Mouse (Mus musculus) midbrain, embryonic 16.5 days (tissue): ENCODE data around the gene Prr5. TPM values are rescaled to one million over a fixed set of nuclear protein-coding genes. Genes with fewer than 3 reads are reported as not detected.
"Not testable (repeated sequence)": the region's sequence is repeated elsewhere in the genome, so short reads cannot be mapped to it uniquely, and the experiment has no call there.

ENCODE experiments used
- ATAC-seq: fragments of 200-750 bp; cut with Nextera tagmentation; 2 replicates; pipeline ENCODE4 v1.8.0; 2017; ENCODE audit warnings: moderate TSS enrichment
- H3K27ac ChIP-seq: fragments of 300-500 bp; sonication (generic); 2 replicates; pipeline ENCODE4 v1.5.1; 2014; ENCODE audit warnings: mild to moderate bottlenecking, low read length, mixed read lengths
- H3K27me3 ChIP-seq: fragments of 300-500 bp; sonication (generic); 2 replicates; pipeline ENCODE4 v1.6.1; 2014; ENCODE audit warnings: low read depth, low read length, mixed read lengths; ENCODE audit not compliant: control insufficient read depth, insufficient read depth
- H3K36me3 ChIP-seq: fragments of 300-500 bp; sonication (generic); 2 replicates; pipeline ENCODE4 v1.6.1; 2014; ENCODE audit warnings: mild to moderate bottlenecking, low read length, moderate library complexity, mixed read lengths; ENCODE audit not compliant: control insufficient read depth, insufficient read depth
- H3K4me1 ChIP-seq: fragments of 300-500 bp; sonication (generic); 2 replicates; pipeline ENCODE4 v1.6.1; 2014; ENCODE audit warnings: mild to moderate bottlenecking, low read length, mixed read lengths; ENCODE audit not compliant: control insufficient read depth, insufficient read depth
- H3K4me2 ChIP-seq: fragments of 300-500 bp; sonication (generic); 2 replicates; pipeline ENCODE4 v1.6.1; 2014; ENCODE audit warnings: mild to moderate bottlenecking, low read length, mixed read lengths
- H3K4me3 ChIP-seq: fragments of 300-500 bp; sonication (generic); 2 replicates; pipeline ENCODE4 v1.5.1; 2014; ENCODE audit warnings: low read depth, mild to moderate bottlenecking, low read length, moderate library complexity, mixed read lengths
- H3K9ac ChIP-seq: fragments of 300-500 bp; sonication (generic); 2 replicates; pipeline ENCODE4 v1.6.1; 2014; ENCODE audit warnings: low read depth, low read length, mixed read lengths
- H3K9me3 ChIP-seq: fragments of 300-500 bp; sonication (generic); replicated peaks from 2 replicates; pipeline ENCODE4 v1.6.1; 2014; ENCODE audit warnings: mild to moderate bottlenecking, low read length, mixed read lengths; ENCODE audit not compliant: control insufficient read depth, poor library complexity, severe bottlenecking
- WGBS: fragments of 180-500 bp; shearing (Covaris S2); extraction: QIAGEN DNeasy Blood & Tissue Kit; methylation state at CpG from one replicate; pipeline ENCODE4 v1.1.7; 2014; 5-methylcytosine and 5-hydroxymethylcytosine counted together
- polyA plus RNA-seq: library from polyadenylated mRNA; unstranded; fragments of >200 nt; fragmentation: Nextera tagmentation; extraction: Ambion mirVana; gene quantifications from 2 replicates; pipeline ENCODE4 v1.2.1, GENCODE M21; 2015

Prr5 gene
- polyA plus RNA-seq, 1 experiment from 2014 or later, result 30.8 TPM

GRCm38 (mm10) chr15:84720291-84721204, 51.1 kb downstream of the Prr5 start:
- no peaks in the 10 kb centered on the region for H3K36me3 ChIP-seq
- H3K4me3 ChIP-seq, result no peak overlapping the region
- H3K4me2 ChIP-seq, result peak overlapping the region; percentile 36
- no peak overlapping the region for H3K9ac ChIP-seq
- peaks cover 32% of the 10 kb centered on the region for H3K27me3 ChIP-seq
- peaks cover 9% of the 10 kb centered on the region; the same call in 1 of the 2 replicates for H3K4me1 ChIP-seq
- 6% methylated on average over 33 of the region's 33 CpGs for WGBS
- no peak for ATAC-seq
- no peak overlapping the region for H3K27ac ChIP-seq
- no peaks in the 10 kb centered on the region for H3K9me3 ChIP-seq

DNA sequence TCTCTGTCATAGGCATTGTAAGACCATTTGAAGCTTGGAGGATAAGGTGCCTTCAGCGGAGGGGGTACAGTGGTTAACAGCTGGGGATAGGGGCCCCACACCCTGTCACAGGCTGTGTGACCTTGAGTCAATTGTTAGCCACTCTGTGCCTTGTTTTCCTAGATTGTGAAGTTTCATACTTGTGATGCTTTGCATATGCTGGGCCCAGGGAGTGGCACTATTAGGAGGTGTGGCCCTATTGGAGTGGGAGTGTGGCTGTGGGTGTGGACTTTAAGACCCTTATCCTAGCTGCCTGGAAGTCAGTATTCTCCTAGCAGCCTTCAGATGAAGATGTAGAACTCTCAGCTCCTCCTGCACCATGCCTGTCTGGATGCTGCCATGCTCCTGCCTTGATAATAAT, 54.2 kb downstream of the Prr5 start:
- H3K4me3 ChIP-seq, H3K9me3 ChIP-seq, H3K9ac ChIP-seq, H3K27ac ChIP-seq, ATAC-seq, H3K4me2 ChIP-seq, H3K36me3 ChIP-seq: not testable (repeated sequence)
- Histone ChIP-seq H3K4me1 (peaks cover 13% of the 10 kb centered on the region; the same call in 1 of the 2 replicates), H3K27me3 (peaks cover 28% of the 10 kb centered on the region)
- WGBS, result 79% methylated on average over 1 of the region's 1 CpGs

- H3K4me1 ChIP-seq, result peaks cover 13% of the 10 kb centered on the region; the same call in 1 of the 2 replicates
- H3K36me3 ChIP-seq, result no peaks in the 10 kb centered on the region
- no peak overlapping the region for H3K4me2 ChIP-seq
- H3K27me3 ChIP-seq, result peaks cover 22% of the 10 kb centered on the region
- H3K4me3 ChIP-seq, result no peak overlapping the region
- 70% methylated on average over 4 of the region's 4 CpGs for WGBS
- H3K9ac ChIP-seq, result no peak overlapping the region
- no peaks in the 10 kb centered on the region for H3K9me3 ChIP-seq
- no peak for ATAC-seq
- no peak overlapping the region for H3K27ac ChIP-seq
These were observed 54.8 kb downstream of the Prr5 start for GRCm38 (mm10) chr15:84724199-84724598.

DNA sequence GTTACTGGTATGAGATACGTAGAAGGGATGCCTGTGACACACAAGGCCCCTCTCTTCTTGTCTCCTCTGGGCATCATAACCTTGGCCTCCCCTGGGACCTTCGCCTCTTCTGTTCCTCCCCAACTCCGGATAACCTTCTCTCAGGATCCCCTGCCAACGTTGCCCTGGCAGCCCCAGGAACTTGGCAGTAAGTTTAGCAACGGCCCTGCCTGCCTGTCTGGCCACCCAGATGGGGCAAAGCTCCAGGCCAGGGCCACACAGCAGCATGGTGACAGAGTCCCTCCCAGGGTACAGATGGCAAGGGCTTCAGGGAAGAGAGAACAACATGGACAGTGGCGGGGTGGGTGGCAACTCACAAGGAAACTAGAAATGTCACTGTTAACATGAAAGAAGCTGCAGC, 60.3 kb downstream of the Prr5 start:
- no peak for ATAC-seq
- H3K27me3 ChIP-seq, result no peaks in the 10 kb centered on the region

GRCm38 (mm10) chr15:84730893-84731292, 61.5 kb downstream of the Prr5 start:
- Histone ChIP-seq H3K27me3 (no peaks in the 10 kb centered on the region), H3K4me3 (no peak overlapping the region), H3K9ac (no peak overlapping the region), H3K27ac (no peak overlapping the region), H3K4me2 (no peak overlapping the region), H3K9me3 (no peaks in the 10 kb centered on the region), H3K4me1 (peaks cover 4% of the 10 kb centered on the region; the same call in 1 of the 2 replicates), H3K36me3 (no peaks in the 10 kb centered on the region)
- WGBS, result 38% methylated on average over 1 of the region's 1 CpGs
- no peak for ATAC-seq

More for the DNA sequence above, 60.3 kb downstream of the Prr5 start:
- Histone ChIP-seq H3K27ac (no peak overlapping the region), H3K4me3 (no peak overlapping the region), H3K4me1 (peaks cover 4% of the 10 kb centered on the region; the same call in 1 of the 2 replicates), H3K9me3 (no peaks in the 10 kb centered on the region), H3K9ac (no peak overlapping the region), H3K4me2 (no peak overlapping the region), H3K36me3 (no peaks in the 10 kb centered on the region)
- 83% methylated on average over 6 of the region's 6 CpGs for WGBS

DNA sequence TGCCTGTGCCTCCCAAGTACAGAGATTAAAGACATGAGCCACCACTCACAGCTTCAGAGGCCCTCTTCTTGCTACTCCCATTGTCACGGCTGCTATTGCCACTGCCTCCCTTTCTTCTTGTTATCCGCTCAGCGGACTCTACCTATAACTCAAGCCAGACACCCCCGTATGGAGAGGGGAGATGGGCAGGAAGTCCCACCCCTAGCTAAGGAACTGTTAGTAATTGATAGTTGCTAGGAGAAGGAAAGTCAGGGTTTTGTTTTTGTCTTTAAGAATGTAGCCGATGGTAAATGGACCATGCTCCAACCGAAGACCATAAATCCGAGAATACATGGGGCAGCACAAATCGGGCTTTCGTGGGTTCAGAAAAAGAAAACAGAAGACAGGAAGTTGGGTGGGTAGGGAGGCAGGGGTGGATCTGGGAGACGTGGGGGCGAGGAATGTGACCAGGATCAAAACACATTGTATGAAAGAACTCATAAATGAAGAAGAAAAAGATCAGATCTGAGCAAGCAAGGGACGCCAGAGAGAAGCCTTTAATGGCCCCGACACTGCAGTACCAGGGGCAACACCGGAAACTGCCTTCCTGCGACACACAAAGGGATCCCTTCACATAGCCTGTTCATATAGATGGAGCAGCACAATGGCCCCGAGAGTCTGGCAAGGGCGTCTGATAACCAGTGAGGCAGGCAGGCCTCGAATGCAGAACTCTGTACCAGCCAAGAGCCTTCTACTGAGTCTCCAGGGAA, 62.4 kb downstream of the Prr5 start:
- Histone ChIP-seq H3K4me2 (no peak overlapping the region), H3K4me1 (peaks cover 9% of the 10 kb centered on the region), H3K27ac (no peak overlapping the region), H3K9ac (no peak overlapping the region), H3K4me3 (no peak overlapping the region), H3K9me3 (no peaks in the 10 kb centered on the region), H3K27me3 (no peaks in the 10 kb centered on the region), H3K36me3 (no peaks in the 10 kb centered on the region)
- WGBS, result 69% methylated on average over 18 of the region's 18 CpGs
- no peak for ATAC-seq

DNA sequence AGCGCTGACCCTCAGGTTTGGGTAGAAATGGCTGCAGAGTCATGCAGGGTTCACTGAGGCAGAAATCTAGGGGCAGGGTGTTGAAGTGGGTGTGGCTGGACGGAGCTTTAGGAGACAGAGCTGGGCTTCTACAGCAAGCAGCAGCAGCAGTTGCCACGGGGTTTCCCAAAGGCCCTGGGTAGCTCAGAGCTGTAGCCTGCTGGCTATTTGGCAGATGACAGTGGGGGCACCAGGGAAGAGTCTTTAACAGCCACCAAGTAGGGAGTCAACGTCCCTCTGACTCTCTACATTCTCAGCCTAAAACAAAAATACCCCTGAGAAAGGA, 63.0 kb downstream of the Prr5 start:
- WGBS, result 60% methylated on average over 4 of the region's 4 CpGs
- H3K9me3 ChIP-seq, result no peaks in the 10 kb centered on the region
- H3K36me3 ChIP-seq, result no peaks in the 10 kb centered on the region
- H3K4me1 ChIP-seq, result peaks cover 13% of the 10 kb centered on the region
- no peak for ATAC-seq
- H3K4me3 ChIP-seq, result no peak overlapping the region
- no peak overlapping the region for H3K9ac ChIP-seq
- no peak overlapping the region for H3K27ac ChIP-seq
- no peaks in the 10 kb centered on the region for H3K27me3 ChIP-seq
- no peak overlapping the region for H3K4me2 ChIP-seq

DNA sequence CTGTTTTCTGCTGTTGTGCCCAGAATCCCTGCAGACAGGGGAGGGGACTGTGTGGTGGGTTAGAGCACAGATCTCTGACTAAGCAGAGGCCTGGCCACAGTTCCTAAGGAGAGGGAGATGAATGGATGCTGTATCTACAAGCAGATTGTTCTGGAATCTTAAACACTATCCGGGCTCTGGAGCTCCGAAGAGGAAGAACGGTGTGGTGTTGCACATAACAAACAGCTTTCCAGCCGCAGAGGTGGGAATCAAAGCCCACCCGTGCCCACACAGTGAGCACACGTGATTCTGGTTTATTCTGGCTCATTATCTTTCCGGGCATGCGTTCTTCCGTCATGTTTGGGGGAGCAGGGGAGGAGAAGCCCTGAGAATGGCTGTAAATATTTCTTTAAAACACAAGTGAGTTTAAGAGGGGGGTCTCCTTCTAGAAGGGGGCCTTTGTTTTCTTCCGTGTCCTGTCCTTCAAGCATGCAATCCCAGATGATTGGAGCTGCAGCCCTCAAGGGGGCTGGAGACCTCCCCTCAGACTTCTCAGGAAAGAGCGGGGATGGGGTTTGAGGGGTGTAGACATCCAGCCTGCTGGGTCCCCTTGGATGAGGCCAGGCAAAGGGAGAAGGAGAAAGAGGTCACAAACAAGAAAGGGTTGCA, 67.0 kb downstream of the Prr5 start:
- WGBS, result 38% methylated on average over 11 of the region's 11 CpGs
- H3K9ac ChIP-seq, result 0 out of 2 replicates have a peak overlapping the region, but pooled peaks have one; percentile 42
- H3K27ac ChIP-seq, result peak overlapping the region; percentile 44

More for the DNA sequence above, 67.0 kb downstream of the Prr5 start:
- H3K36me3 ChIP-seq, result no peaks in the 10 kb centered on the region
- H3K9me3 ChIP-seq, result no peaks in the 10 kb centered on the region
- peaks cover 9% of the 10 kb centered on the region for H3K4me1 ChIP-seq
- ATAC-seq, result peak; percentile 80
- no peaks in the 10 kb centered on the region for H3K27me3 ChIP-seq
- no peak overlapping the region for H3K4me3 ChIP-seq
- peak overlapping the region; percentile 27; the same call in 1 of the 2 replicates for H3K4me2 ChIP-seq
